Mouse (Mus musculus) right cerebral cortex, postnatal 36 days (tissue): Measurements from ENCODE around the gene Acot1.

Experiments used
- DNase-seq, 2 experiments: peaks; one replicate each; pipeline ENCODE4 v3.0.0; 2022; ENCODE audit warnings: low spot score in 2 of 2, mixed read lengths in 1 of 2

The Acot1 gene

DNA sequence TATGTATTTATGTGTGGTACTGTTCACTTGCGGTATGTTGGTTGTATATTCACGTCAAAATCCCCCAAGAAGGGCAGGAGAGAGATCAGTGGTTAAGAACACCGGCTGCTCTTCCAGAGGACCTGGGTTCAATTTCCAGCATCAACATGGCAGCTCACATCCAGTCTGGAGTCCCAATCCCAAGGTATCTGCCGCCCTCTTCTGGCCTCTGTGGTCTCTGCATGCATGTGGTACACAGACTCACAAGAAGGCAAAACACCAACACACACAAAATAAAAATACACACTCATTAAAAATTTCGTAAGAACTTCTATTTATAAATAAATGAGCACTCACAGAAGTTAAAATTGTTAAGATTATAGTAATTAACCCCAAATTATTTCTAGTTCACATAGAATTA is 53.9 kb downstream of the Acot1 start:
- no peak for DNase-seq

DNA sequence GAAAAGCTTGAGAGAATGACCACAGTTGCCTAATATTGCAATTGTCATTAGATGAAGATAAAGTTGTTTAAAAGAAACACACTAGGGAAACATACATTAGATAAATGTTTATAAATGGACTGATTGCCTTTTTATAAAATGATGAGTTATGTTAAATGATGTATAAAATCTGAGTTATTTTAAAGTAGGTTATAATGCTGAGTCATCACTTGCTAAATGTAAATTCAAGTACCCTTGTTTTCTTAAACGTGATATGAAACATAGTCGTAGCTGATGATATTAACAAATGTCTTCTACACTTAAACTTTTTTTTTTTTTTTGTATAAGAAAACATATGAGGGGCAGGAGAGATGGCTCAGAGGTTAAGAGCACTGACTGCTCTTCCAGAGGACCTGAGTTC is 54.5 kb downstream of the Acot1 start:
- no peak for DNase-seq

DNA sequence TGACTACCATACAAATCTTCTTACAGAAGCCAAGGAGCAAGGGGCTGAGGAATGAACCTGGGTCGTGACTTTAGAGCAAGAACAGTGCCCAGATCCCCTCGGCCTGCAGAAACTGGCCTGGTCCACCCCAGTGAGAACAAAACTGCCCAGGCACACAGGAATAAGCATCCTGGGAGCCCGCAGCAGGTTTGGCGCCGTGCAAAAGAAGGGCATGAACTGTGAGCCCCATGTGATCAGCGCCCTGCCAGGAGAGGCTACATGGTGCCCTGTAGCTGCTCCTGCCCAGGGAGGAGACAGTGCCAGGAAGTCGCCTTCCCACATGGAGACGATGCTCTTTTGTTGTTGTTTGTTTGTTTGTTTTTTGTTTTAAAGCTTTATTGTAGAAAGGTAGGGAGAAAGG is 55.3 kb downstream of the Acot1 start:
- no peak for DNase-seq

DNA sequence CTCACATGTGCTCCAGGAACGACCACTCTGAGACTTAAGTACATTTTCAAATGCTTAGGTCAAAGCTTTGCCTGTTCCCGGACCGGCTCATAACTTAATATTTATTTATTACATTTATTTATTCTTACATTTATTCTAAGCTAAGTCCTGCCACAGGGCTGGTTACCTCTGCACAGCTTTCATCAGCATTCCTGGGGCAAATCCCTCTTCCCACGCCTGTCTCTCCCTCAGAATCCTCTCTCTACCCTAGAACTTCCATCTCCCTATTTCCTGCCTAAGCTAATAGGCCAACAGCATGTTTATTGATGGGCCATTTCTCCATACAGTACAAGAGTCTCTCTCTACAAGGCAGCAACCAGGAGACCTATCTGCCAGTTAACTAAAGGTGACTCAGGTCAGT is 58.5 kb downstream of the Acot1 start:
- no peak for DNase-seq
